Mouse (Mus musculus): ENCODE measurements around the gene Mvp. TPM values are rescaled to one million over a fixed set of nuclear protein-coding genes. Genes with fewer than 3 reads are reported as not detected.

The Mvp gene
- total RNA-seq, 2 experiments from 2014 or later = 7.2 to 8.3 TPM

- no peak overlapping the region for H3K4me3 ChIP-seq
- intact Hi-C loops (cut with DNase I) = no loop called here
- no peak for DNase-seq (ENCODE audit: extremely low spot score in 1 of 2, low spot score in 2 of 2)
Observed at GRCm38 (mm10) chr7:126983113-126983512, 31.3 kb downstream of the Mvp start.

GRCm38 (mm10) chr7:126982054-126982453, 32.4 kb downstream of the Mvp start:
- Histone ChIP-seq H3K27ac (no peak overlapping the region), H3K4me3 (no peak overlapping the region)
- intact Hi-C loops (cut with DNase I) = no loop called here
- no peak for TF ChIP-seq CTCF (IDR thresholded peaks at IDR 0.05)
- no peak for DNase-seq (ENCODE audit: extremely low spot score in 1 of 2, low spot score in 2 of 2)

More at GRCm38 (mm10) chr7:126983113-126983512, 31.3 kb downstream of the Mvp start:
- H3K27ac ChIP-seq = peak overlapping the region; percentile 28; the same call in 1 of the 2 replicates
- no peak for TF ChIP-seq CTCF (IDR thresholded peaks at IDR 0.05)

- no peak overlapping the region for H3K27ac ChIP-seq
- H3K4me3 ChIP-seq = no peak overlapping the region
- intact Hi-C loops (cut with DNase I) = no loop called here
- no peak for DNase-seq (ENCODE audit: extremely low spot score in 1 of 2, low spot score in 2 of 2)
- no peak for TF ChIP-seq CTCF (IDR thresholded peaks at IDR 0.05)
Observed at GRCm38 (mm10) chr7:126981601-126982000, 32.8 kb downstream of the Mvp start.

GRCm38 (mm10) chr7:126978841-126979240, 35.6 kb downstream of the Mvp start:
- Histone ChIP-seq H3K4me3 (no peak overlapping the region), H3K27ac (no peak overlapping the region)
- intact Hi-C loops (cut with DNase I) = no loop called here
- no peak for DNase-seq (ENCODE audit: extremely low spot score in 1 of 2, low spot score in 2 of 2)
- TF ChIP-seq CTCF (IDR thresholded peaks at IDR 0.05) = no peak

- Histone ChIP-seq H3K27ac (peak overlapping the region; percentile 100), H3K4me3 (peak overlapping the region; percentile 99)
- TF ChIP-seq CTCF (IDR thresholded peaks at IDR 0.05) = no peak
- intact Hi-C loops (cut with DNase I) = loop anchor here (1.0 to 2.0 kb wide), 2 partner anchors 40 to 50 kb away; partner anchors contain the start of genes Maz, Pagr1a and Pagr1b
- no peak for DNase-seq (ENCODE audit: extremely low spot score in 1 of 2, low spot score in 2 of 2)
Observed at GRCm38 (mm10) chr7:126976878-126977459, 37.5 kb downstream of the Mvp start.

GRCm38 (mm10) chr7:126975950-126976866, 38.2 kb downstream of the Mvp start, which contains the start of gene Cdiptos:
Gene Cdiptos, minus strand, starts transcription at chr7:126976098.
- H3K27ac ChIP-seq = peak within 1 kb of the TSS; percentile 100
- peak; percentile 99 for TF ChIP-seq CTCF (IDR thresholded peaks at IDR 0.05)
- H3K4me3 ChIP-seq = peak within 1 kb of the TSS; percentile 99
- peak; percentile 94 to 96 for DNase-seq (ENCODE audit: extremely low spot score in 1 of 2, low spot score in 2 of 2)
- intact Hi-C loops (cut with DNase I) = loop anchor here (1.0 to 2.0 kb wide), 2 partner anchors 41 to 51 kb away; partner anchors contain the start of genes Maz, Pagr1a and Pagr1b

- no peak for TF ChIP-seq CTCF (IDR thresholded peaks at IDR 0.05)
- H3K27ac ChIP-seq = peak within 1 kb of the TSS; percentile 100
- peak within 1 kb of the TSS; percentile 99 for H3K4me3 ChIP-seq
- intact Hi-C loops (cut with DNase I) = no loop called here
- no peak for DNase-seq (ENCODE audit: extremely low spot score in 1 of 2, low spot score in 2 of 2)
Observed at GRCm38 (mm10) chr7:126975893-126975949, 38.7 kb downstream of the Mvp start, which contains the start of gene Cdipt. Gene Cdipt, plus strand, starts transcription at chr7:126975914.

- intact Hi-C loops (cut with DNase I) = no loop called here
- TF ChIP-seq CTCF (IDR thresholded peaks at IDR 0.05) = no peak
- DNase-seq (ENCODE audit: extremely low spot score in 1 of 2, low spot score in 2 of 2) = no peak
- peak overlapping the region; percentile 100 for H3K27ac ChIP-seq
- peak overlapping the region; percentile 7; the same call in 1 of the 2 replicates for H3K4me3 ChIP-seq
Observed at GRCm38 (mm10) chr7:126975493-126975892, 38.9 kb downstream of the Mvp start.

GRCm38 (mm10) chr7:126967361-126967760, 47.1 kb downstream of the Mvp start:
- TF ChIP-seq CTCF (IDR thresholded peaks at IDR 0.05) = no peak
- Histone ChIP-seq H3K27ac (no peak overlapping the region), H3K4me3 (no peak overlapping the region)
- DNase-seq (ENCODE audit: extremely low spot score in 1 of 2, low spot score in 2 of 2) = no peak
- intact Hi-C loops (cut with DNase I) = no loop called here

- intact Hi-C loops (cut with DNase I) = no loop called here
- no peak for TF ChIP-seq CTCF (IDR thresholded peaks at IDR 0.05)
- no peak for DNase-seq (ENCODE audit: extremely low spot score in 1 of 2, low spot score in 2 of 2)
- no peak overlapping the region for H3K4me3 ChIP-seq
- no peak overlapping the region for H3K27ac ChIP-seq
Observed at GRCm38 (mm10) chr7:126965568-126965967, 48.9 kb downstream of the Mvp start.

- peak; percentile 40 for TF ChIP-seq CTCF (IDR thresholded peaks at IDR 0.05)
- H3K4me3 ChIP-seq = no peak overlapping the region
- no peak for DNase-seq (ENCODE audit: extremely low spot score in 1 of 2, low spot score in 2 of 2)
- H3K27ac ChIP-seq = no peak overlapping the region
- intact Hi-C loops (cut with DNase I) = no loop called here
Observed at GRCm38 (mm10) chr7:126963548-126964286, 50.7 kb downstream of the Mvp start.

- intact Hi-C loops (cut with DNase I) = no loop called here
- Histone ChIP-seq H3K4me3 (no peak overlapping the region), H3K27ac (peak overlapping the region; percentile 40; the same call in 1 of the 2 replicates)
- no peak for TF ChIP-seq CTCF (IDR thresholded peaks at IDR 0.05)
- no peak for DNase-seq (ENCODE audit: extremely low spot score in 1 of 2, low spot score in 2 of 2)
Observed at GRCm38 (mm10) chr7:126961965-126962364, 52.5 kb downstream of the Mvp start.
